Mouse (Mus musculus) kidney, postnatal 10 days (tissue): ENCODE data around the gene Ebi3.
A peak's percentile ranks its signal among the peaks of the same experiment; 100 is the strongest.

Source experiments
- DNase-seq: peaks from one replicate; pipeline ENCODE4 v3.0.0; 2021; ENCODE audit warnings: mixed read lengths

Gene Ebi3

DNA sequence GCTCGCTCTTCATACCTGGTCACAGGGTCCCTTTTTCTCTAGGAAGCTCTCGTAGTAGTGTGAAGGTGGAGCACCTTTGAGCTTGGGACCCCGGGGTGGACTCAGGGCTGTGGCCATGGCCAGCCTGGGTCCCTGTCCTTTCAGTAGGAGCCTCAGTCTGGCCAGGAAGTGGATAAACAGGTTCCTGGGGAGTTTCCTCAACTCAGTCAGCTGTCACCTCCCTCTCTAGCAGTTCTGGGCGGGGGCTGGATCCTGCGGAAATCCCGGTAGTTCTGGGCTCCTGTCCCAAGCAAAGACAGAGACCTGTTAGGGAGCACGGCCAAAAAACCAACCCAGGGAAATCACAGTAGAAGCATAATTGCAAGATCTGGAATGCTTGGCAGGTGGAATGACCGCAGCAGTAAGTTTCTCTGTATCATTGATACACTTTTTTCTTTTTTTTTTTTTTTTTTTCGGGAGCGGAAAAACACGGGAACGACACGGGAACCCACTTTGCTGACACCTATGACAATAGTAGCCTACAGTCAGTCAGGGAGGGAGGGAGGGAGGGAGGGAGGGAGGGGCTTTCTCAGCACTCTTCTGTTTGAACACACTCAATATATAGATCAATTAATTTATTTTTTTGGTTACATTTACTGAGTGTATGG is 53.1 kb downstream of the Ebi3 start, which contains the start of the genes Stap2 and Mpnd:
Gene Stap2 (minus strand): TSS at position 170 of the 647 bp plus-strand sequence.
Gene Mpnd (plus strand): TSS at position 297 of the 647 bp plus-strand sequence.
- peak; percentile 74 for DNase-seq
